Mouse (Mus musculus): ENCODE measurements around the gene Rnf168. TPM values are rescaled to one million over a fixed set of nuclear protein-coding genes. Genes with fewer than 3 reads are reported as not detected.
A peak's percentile ranks its signal among the peaks of the same experiment; 100 is the strongest.

The Rnf168 gene
- polyA plus RNA-seq, 1 experiment from 2014 or later: 17.9 TPM

- 59% methylated on average over 2 of the region's 2 CpGs for WGBS (ENCODE audit: insufficient replicate concordance)
- no peaks in the 10 kb centered on the region for H3K27me3 ChIP-seq
These were observed 39.3 kb downstream of the Rnf168 start for GRCm38 (mm10) chr16:32316601-32317000.

GRCm38 (mm10) chr16:32323953-32324352, 46.7 kb downstream of the Rnf168 start:
- Histone ChIP-seq H3K27me3 (no peaks in the 10 kb centered on the region), H3K27ac (no peak overlapping the region), H3K9me3 (replicated peaks) (no peaks in the 10 kb centered on the region), H3K4me3 (replicated peaks) (no peak overlapping the region), H3K4me1 (replicated peaks) (no peaks in the 10 kb centered on the region; the same call in 1 of the 2 replicates), H3K9ac (no peak overlapping the region), H3K4me2 (no peak overlapping the region), H3K36me3 (no peaks in the 10 kb centered on the region)
- no peak for ATAC-seq (ENCODE audit: low read depth)
- 28% methylated on average over 7 of the region's 7 CpGs for WGBS (ENCODE audit: insufficient replicate concordance)
- DNase-seq: no peak

More at GRCm38 (mm10) chr16:32316601-32317000, 39.3 kb downstream of the Rnf168 start:
- Histone ChIP-seq H3K36me3 (no peaks in the 10 kb centered on the region), H3K9me3 (replicated peaks) (0 out of 2 replicates have a peak, but pooled peaks cover 2% of the 10 kb centered on the region), H3K4me3 (replicated peaks) (no peak overlapping the region), H3K27ac (no peak overlapping the region), H3K9ac (no peak overlapping the region), H3K4me1 (replicated peaks) (no peaks in the 10 kb centered on the region), H3K4me2 (no peak overlapping the region)
- no peak for ATAC-seq (ENCODE audit: low read depth)
- no peak for DNase-seq

- WGBS (ENCODE audit: insufficient replicate concordance): 49% methylated on average over 9 of the region's 9 CpGs
- peaks cover 25% of the 10 kb centered on the region for H3K4me1 ChIP-seq (replicated peaks)
- peak overlapping the region; percentile 90 for H3K4me2 ChIP-seq
- H3K36me3 ChIP-seq: no peaks in the 10 kb centered on the region
- ATAC-seq (ENCODE audit: low read depth): no peak
- H3K27ac ChIP-seq: peak overlapping the region; percentile 83
- no peak for DNase-seq
- H3K27me3 ChIP-seq: no peaks in the 10 kb centered on the region
- H3K9ac ChIP-seq: peak overlapping the region; percentile 99
- no peaks in the 10 kb centered on the region for H3K9me3 ChIP-seq (replicated peaks)
- H3K4me3 ChIP-seq (replicated peaks): peak overlapping the region; percentile 95
These were observed 53.8 kb downstream of the Rnf168 start for GRCm38 (mm10) chr16:32330876-32331670.

- Histone ChIP-seq H3K27me3 (no peaks in the 10 kb centered on the region), H3K4me3 (replicated peaks) (peak within 1 kb of the TSS; percentile 95), H3K9ac (peak within 1 kb of the TSS; percentile 99), H3K4me2 (peak within 1 kb of the TSS; percentile 90), H3K36me3 (no peaks in the 10 kb centered on the region), H3K9me3 (replicated peaks) (no peaks in the 10 kb centered on the region), H3K27ac (peak within 1 kb of the TSS; percentile 97), H3K4me1 (replicated peaks) (peaks cover 35% of the 10 kb centered on the region)
- ATAC-seq (ENCODE audit: low read depth): peak; percentile 96
- peak; percentile 97 for DNase-seq
- 0% methylated on average over 52 of the region's 52 CpGs for WGBS (ENCODE audit: insufficient replicate concordance)
These were observed 54.8 kb downstream of the Rnf168 start, which contains the start of gene Ubxn7 for GRCm38 (mm10) chr16:32332040-32332555. Gene Ubxn7, plus strand, starts transcription at chr16:32332257.

- no peaks in the 10 kb centered on the region for H3K36me3 ChIP-seq
- H3K4me2 ChIP-seq: peak overlapping the region; percentile 90
- H3K4me1 ChIP-seq (replicated peaks): peaks cover 35% of the 10 kb centered on the region
- ATAC-seq (ENCODE audit: low read depth) (peak; percentile 68), DNase-seq (peak; percentile 26)
- under 1% methylated on average over 54 of the region's 54 CpGs for WGBS (ENCODE audit: insufficient replicate concordance)
- peak overlapping the region; percentile 97 for H3K27ac ChIP-seq
- H3K9ac ChIP-seq: peak overlapping the region; percentile 99
- H3K9me3 ChIP-seq (replicated peaks): no peaks in the 10 kb centered on the region
- H3K27me3 ChIP-seq: no peaks in the 10 kb centered on the region
- H3K4me3 ChIP-seq (replicated peaks): peak overlapping the region; percentile 95
These were observed 55.6 kb downstream of the Rnf168 start for GRCm38 (mm10) chr16:32332556-32333511.

- no peak overlapping the region for H3K4me2 ChIP-seq
- no peaks in the 10 kb centered on the region for H3K36me3 ChIP-seq
- WGBS (ENCODE audit: insufficient replicate concordance): 78% methylated on average over 5 of the region's 5 CpGs
- no peak overlapping the region for H3K9ac ChIP-seq
- DNase-seq (no peak), ATAC-seq (ENCODE audit: low read depth) (no peak)
- H3K4me3 ChIP-seq (replicated peaks): no peak overlapping the region
- no peaks in the 10 kb centered on the region for H3K9me3 ChIP-seq (replicated peaks)
- no peaks in the 10 kb centered on the region for H3K27me3 ChIP-seq
- no peak overlapping the region for H3K27ac ChIP-seq
- peaks cover 50% of the 10 kb centered on the region for H3K4me1 ChIP-seq (replicated peaks)
These were observed 57.9 kb downstream of the Rnf168 start for GRCm38 (mm10) chr16:32335146-32335545.

GRCm38 (mm10) chr16:32336026-32336780, 58.9 kb downstream of the Rnf168 start:
- no peak for ATAC-seq (ENCODE audit: low read depth)
- Histone ChIP-seq H3K9me3 (replicated peaks) (no peaks in the 10 kb centered on the region), H3K36me3 (no peaks in the 10 kb centered on the region), H3K4me2 (no peak overlapping the region), H3K4me1 (replicated peaks) (peaks cover 51% of the 10 kb centered on the region), H3K4me3 (replicated peaks) (no peak overlapping the region), H3K27ac (no peak overlapping the region), H3K9ac (no peak overlapping the region), H3K27me3 (no peaks in the 10 kb centered on the region)
- DNase-seq: no peak
- 63% methylated on average over 7 of the region's 7 CpGs for WGBS (ENCODE audit: insufficient replicate concordance)

GRCm38 (mm10) chr16:32337001-32337400, 59.7 kb downstream of the Rnf168 start:
- no peak overlapping the region for H3K9ac ChIP-seq
- no peaks in the 10 kb centered on the region for H3K9me3 ChIP-seq (replicated peaks)
- no peaks in the 10 kb centered on the region for H3K27me3 ChIP-seq
- no peak for ATAC-seq (ENCODE audit: low read depth)
- H3K4me1 ChIP-seq (replicated peaks): peaks cover 49% of the 10 kb centered on the region
- no peak overlapping the region for H3K4me2 ChIP-seq
- no peak for DNase-seq
- H3K4me3 ChIP-seq (replicated peaks): no peak overlapping the region
- no peaks in the 10 kb centered on the region for H3K36me3 ChIP-seq
- no peak overlapping the region for H3K27ac ChIP-seq

GRCm38 (mm10) chr16:32340451-32340850, 63.2 kb downstream of the Rnf168 start:
- WGBS (ENCODE audit: insufficient replicate concordance): 15% methylated on average over 1 of the region's 1 CpGs
- ATAC-seq (ENCODE audit: low read depth): no peak
- H3K27ac ChIP-seq: no peak overlapping the region

GRCm38 (mm10) chr16:32345521-32345920, 68.3 kb downstream of the Rnf168 start:
- H3K27ac ChIP-seq: no peak overlapping the region
- H3K9ac ChIP-seq: no peak overlapping the region
- H3K4me2 ChIP-seq: no peak overlapping the region
- no peaks in the 10 kb centered on the region for H3K36me3 ChIP-seq
- no peaks in the 10 kb centered on the region for H3K9me3 ChIP-seq (replicated peaks)
- H3K4me1 ChIP-seq (replicated peaks): peaks cover 22% of the 10 kb centered on the region
- DNase-seq (no peak), ATAC-seq (ENCODE audit: low read depth) (no peak)
- no peaks in the 10 kb centered on the region for H3K27me3 ChIP-seq
- H3K4me3 ChIP-seq (replicated peaks): no peak overlapping the region

More at GRCm38 (mm10) chr16:32340451-32340850, 63.2 kb downstream of the Rnf168 start:
- Histone ChIP-seq H3K4me1 (replicated peaks) (peaks cover 48% of the 10 kb centered on the region), H3K9me3 (replicated peaks) (no peaks in the 10 kb centered on the region), H3K36me3 (no peaks in the 10 kb centered on the region), H3K9ac (no peak overlapping the region), H3K4me2 (no peak overlapping the region), H3K27me3 (no peaks in the 10 kb centered on the region), H3K4me3 (replicated peaks) (no peak overlapping the region)
- DNase-seq: no peak

All from liver, embryonic 13.5 days (tissue).